Mouse (Mus musculus) layer of hippocampus, adult 9-11 months (tissue): ENCODE results near the gene Ralbp1.

Source experiments
- DNase-seq: peaks from one replicate; pipeline ENCODE4 v3.0.0; 2022

Gene Ralbp1

GRCm38 (mm10) chr17:65889476-65889875 lies 3.9 kb upstream of the Ralbp1 start:
- no peak for DNase-seq

GRCm38 (mm10) chr17:65886571-65886970 lies 973 bp upstream of the Ralbp1 start:
- DNase-seq, result no peak

GRCm38 (mm10) chr17:65885398-65885696 lies 251 bp downstream of the Ralbp1 start:
- DNase-seq, result no peak

GRCm38 (mm10) chr17:65884691-65885397 lies 754 bp downstream of the Ralbp1 start:
- DNase-seq, result peak; percentile 100

GRCm38 (mm10) chr17:65884061-65884669 lies 1.4 kb downstream of the Ralbp1 start:
- peak; percentile 55 for DNase-seq

GRCm38 (mm10) chr17:65877026-65877425 lies 8.6 kb downstream of the Ralbp1 start:
- DNase-seq, result no peak

- no peak for DNase-seq
Observed at GRCm38 (mm10) chr17:65873834-65874233, 11.8 kb downstream of the Ralbp1 start.

GRCm38 (mm10) chr17:65873156-65873555 lies 12.4 kb downstream of the Ralbp1 start:
- DNase-seq, result no peak

- no peak for DNase-seq
Observed at GRCm38 (mm10) chr17:65872652-65873051, 12.9 kb downstream of the Ralbp1 start.

- DNase-seq, result no peak
Observed at GRCm38 (mm10) chr17:65872051-65872450, 13.5 kb downstream of the Ralbp1 start.

- no peak for DNase-seq
Observed at GRCm38 (mm10) chr17:65871641-65872041, 14.0 kb downstream of the Ralbp1 start.

- DNase-seq, result peak; percentile 45
Observed at GRCm38 (mm10) chr17:65870146-65870545, 15.5 kb downstream of the Ralbp1 start.

GRCm38 (mm10) chr17:65869720-65870119 lies 15.9 kb downstream of the Ralbp1 start:
- DNase-seq, result no peak

GRCm38 (mm10) chr17:65867996-65868395 lies 17.6 kb downstream of the Ralbp1 start:
- DNase-seq, result no peak

GRCm38 (mm10) chr17:65866201-65866600 lies 19.4 kb downstream of the Ralbp1 start:
- no peak for DNase-seq

- no peak for DNase-seq
Observed at GRCm38 (mm10) chr17:65865265-65865664, 20.3 kb downstream of the Ralbp1 start.

- no peak for DNase-seq
Observed at GRCm38 (mm10) chr17:65864742-65865141, 20.9 kb downstream of the Ralbp1 start.

- no peak for DNase-seq
Observed at GRCm38 (mm10) chr17:65863830-65864229, 21.8 kb downstream of the Ralbp1 start.

- DNase-seq, result no peak
Observed at GRCm38 (mm10) chr17:65862579-65862978, 23.0 kb downstream of the Ralbp1 start.

- no peak for DNase-seq
Observed at GRCm38 (mm10) chr17:65857617-65858016, 28.0 kb downstream of the Ralbp1 start.

GRCm38 (mm10) chr17:65854006-65854405 lies 31.6 kb downstream of the Ralbp1 start:
- no peak for DNase-seq

- DNase-seq, result no peak
Observed at GRCm38 (mm10) chr17:65853326-65853725, 32.3 kb downstream of the Ralbp1 start.

GRCm38 (mm10) chr17:65851749-65852148 lies 33.8 kb downstream of the Ralbp1 start:
- no peak for DNase-seq

- no peak for DNase-seq
Observed at GRCm38 (mm10) chr17:65850487-65850886, 35.1 kb downstream of the Ralbp1 start.
